Mouse (Mus musculus): ENCODE measurements at regions not wholly inside any gene's neighbourhood (a gene's known extent, or its start where the extent isn't known, plus 50 kb on each side); places are given as distances from the start of the nearest gene placed in this dataset.

GRCm38 (mm10) chr2:46678366-46678765 lies 1561.2 kb upstream of the Zeb2 start:
- no peak for ATAC-seq

GRCm38 (mm10) chr2:46669517-46670291 lies 1552.5 kb upstream of the Zeb2 start:
- ATAC-seq, result no peak

- no peak for ATAC-seq
Observed at GRCm38 (mm10) chr2:46666990-46667337, 1549.8 kb upstream of the Zeb2 start.

GRCm38 (mm10) chr2:46666084-46666989 lies 1549.1 kb upstream of the Zeb2 start:
- no peak for ATAC-seq

GRCm38 (mm10) chr2:46661876-46662275 lies 1544.7 kb upstream of the Zeb2 start:
- ATAC-seq, result no peak

- no peak for ATAC-seq
Observed at GRCm38 (mm10) chr2:46660577-46660976, 1543.4 kb upstream of the Zeb2 start.

GRCm38 (mm10) chr2:46655289-46655688 lies 1538.1 kb upstream of the Zeb2 start:
- ATAC-seq, result no peak

- no peak for ATAC-seq
Observed at GRCm38 (mm10) chr2:46652616-46653015, 1535.4 kb upstream of the Zeb2 start.

GRCm38 (mm10) chr2:46646366-46646765 lies 1529.2 kb upstream of the Zeb2 start:
- no peak for ATAC-seq

- ATAC-seq, result no peak
Observed at GRCm38 (mm10) chr2:46609217-46609616, 1492.0 kb upstream of the Zeb2 start.

- no peak for ATAC-seq
Observed at GRCm38 (mm10) chr2:46581773-46582172, 1464.6 kb upstream of the Zeb2 start.

- no peak for ATAC-seq
Observed at GRCm38 (mm10) chr2:46570416-46570815, 1453.2 kb upstream of the Zeb2 start.

GRCm38 (mm10) chr2:46533395-46533794 lies 1416.2 kb upstream of the Zeb2 start:
- ATAC-seq, result no peak

GRCm38 (mm10) chr2:46530686-46531085 lies 1413.5 kb upstream of the Zeb2 start:
- ATAC-seq, result no peak

- ATAC-seq, result no peak
Observed at GRCm38 (mm10) chr2:46525223-46525622, 1408.0 kb upstream of the Zeb2 start.

- ATAC-seq, result no peak
Observed at GRCm38 (mm10) chr2:46524625-46525024, 1407.4 kb upstream of the Zeb2 start.

- ATAC-seq, result no peak
Observed at GRCm38 (mm10) chr2:46521147-46521965, 1404.2 kb upstream of the Zeb2 start.

GRCm38 (mm10) chr2:46512237-46513028 lies 1395.2 kb upstream of the Zeb2 start:
- no peak for ATAC-seq

- ATAC-seq, result no peak
Observed at GRCm38 (mm10) chr2:46506951-46507350, 1389.8 kb upstream of the Zeb2 start.

GRCm38 (mm10) chr2:46503074-46503473 lies 1385.9 kb upstream of the Zeb2 start:
- no peak for ATAC-seq

- ATAC-seq, result no peak
Observed at GRCm38 (mm10) chr2:46492299-46492698, 1375.1 kb upstream of the Zeb2 start.

GRCm38 (mm10) chr2:46491081-46491480 lies 1373.9 kb upstream of the Zeb2 start:
- no peak for ATAC-seq

Measured in CD4-positive, CD25-positive, alpha-beta regulatory T cell, adult 4 months (primary cell).